Mouse (Mus musculus): ENCODE measurements around the gene Bcl7a.

- no peak for TF ChIP-seq CTCF (IDR thresholded peaks at IDR 0.05; ENCODE audit: low read depth, low read length)
- no peak for TF ChIP-seq POLR2A (IDR thresholded peaks at IDR 0.05; ENCODE audit: extremely low read depth, insufficient read depth, low read length)
Observed at GRCm38 (mm10) chr5:123390536-123391441, 47.2 kb downstream of the Bcl7a start.

Measured in liver, adult 2 months (tissue).